ENCODE assay signal across 22 mouse cellular contexts in the genomic region with DNA sequence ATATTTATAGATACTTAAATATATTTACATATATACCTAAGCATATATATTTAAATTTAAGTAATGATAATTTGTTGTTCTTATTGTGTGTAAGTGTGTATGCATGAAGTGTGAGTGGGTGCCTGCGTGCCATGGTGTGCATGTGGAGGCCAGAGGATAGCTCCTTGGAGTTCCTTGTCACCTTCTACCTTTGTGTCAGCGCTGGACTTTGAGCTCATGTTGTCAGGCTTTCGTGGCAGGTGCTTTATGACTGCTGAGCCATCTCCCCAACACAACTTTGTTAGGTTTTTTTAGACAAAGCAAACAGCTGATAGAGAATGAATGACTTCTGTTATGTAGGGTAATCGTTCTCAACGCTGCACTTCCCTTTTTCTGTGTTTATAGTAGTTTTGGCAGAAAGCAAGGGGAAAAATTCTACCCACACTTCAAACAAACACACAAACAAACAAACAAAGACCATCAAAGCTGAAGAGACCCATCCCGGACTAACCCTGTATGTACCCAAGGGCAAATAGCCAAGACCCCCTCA.
DNase-seq lines count a peak whose midpoint lies in the region; ATAC-seq and TF ChIP-seq lines count a peak whose summit lies in the region.
"Had no signal": no experiment of that assay in that cellular context is flagged by ENCODE, and none has a peak within 500 bp of the region (broad histone marks: within the 10 kb centered on the region; RNA-seq: fewer than 3 reads in every experiment).

No protein-coding gene starts in this region.

- ATAC-seq in intestine, embryonic 14.5 days (replicated peaks; ENCODE audit: low FRiP score, low TSS enrichment, low read depth) = 0 out of 2 replicates have a peak, but pooled peaks have one; percentile 36
- peak; percentile 91 for ATAC-seq in intestine, postnatal 0 days
- ATAC-seq: forebrain, embryonic 13.5 days; forebrain, embryonic 16.5 days; Patski had no signal

- H3K4me1 ChIP-seq in intestine, embryonic 14.5 days (replicated peaks; ENCODE audit: control insufficient read depth, insufficient read depth, low read length) = no peaks in the 10 kb centered on the region
- 0 out of 2 replicates have a peak, but pooled peaks cover 4% of the 10 kb centered on the region for H3K4me1 ChIP-seq in intestine, postnatal 0 days (replicated peaks; ENCODE audit: control insufficient read depth, insufficient read depth, low read length)
- peaks cover 7% of the 10 kb centered on the region; the same call in 1 of the 2 replicates for H3K4me1 ChIP-seq in embryonic facial prominence, embryonic 10.5 days
- H3K4me1 ChIP-seq: forebrain, embryonic 10.5 days; forebrain, embryonic 13.5 days; hindbrain, embryonic 12.5 days; hindbrain, embryonic 15.5 days had no signal

- H3K4me2 ChIP-seq in intestine, embryonic 14.5 days (ENCODE audit: low read length) = no peak overlapping the region
- H3K4me2 ChIP-seq in intestine, postnatal 0 days (replicated peaks; ENCODE audit: low read depth) = no peak overlapping the region
- H3K4me2 ChIP-seq: forebrain, embryonic 13.5 days; heart, embryonic 11.5 days; hindbrain, embryonic 12.5 days; hindbrain, embryonic 15.5 days had no signal

- TF ChIP-seq CTCF in intestine, postnatal 0 days (IDR thresholded peaks at IDR 0.05; ENCODE audit: low read depth) = no peak

- no peaks in the 10 kb centered on the region for H3K36me3 ChIP-seq in intestine, embryonic 14.5 days (ENCODE audit: control insufficient read depth, insufficient read depth, low read length)
- no peaks in the 10 kb centered on the region for H3K36me3 ChIP-seq in intestine, postnatal 0 days (ENCODE audit: control insufficient read depth, insufficient read depth)
- no peaks in the 10 kb centered on the region for H3K36me3 ChIP-seq in embryonic facial prominence, embryonic 10.5 days (replicated peaks)
- H3K36me3 ChIP-seq: forebrain, embryonic 10.5 days; hindbrain, embryonic 12.5 days; hindbrain, embryonic 15.5 days had no signal

- no peak for DNase-seq in intestine, embryonic 14.5 days (ENCODE audit: low spot score)
- peak; percentile 68 for DNase-seq in yolk sac, embryonic 10.5 days (ENCODE audit: low spot score)
- DNase-seq in urinary bladder, postnatal 14 days (ENCODE audit: low spot score) = no peak
- no peak for DNase-seq in embryonic facial prominence, embryonic 10.5 days (ENCODE audit: low spot score)
- no peak for DNase-seq in gastrocnemius, postnatal 4 days (ENCODE audit: low spot score in 2 of 2)
- DNase-seq: adrenal gland, postnatal 10 days; adrenal gland, postnatal 36 days; cerebellum, adult 2 months; cerebellum, adult 9-11 months; cerebellum, postnatal 25 days; embryo, embryonic 11 days; gastrocnemius, postnatal 10 days; gastrocnemius, postnatal 36 days; heart, adult 11 months had no signal

- no peak overlapping the region for H3K4me3 ChIP-seq in intestine, embryonic 14.5 days (ENCODE audit: low read depth, low read length)
- no peak overlapping the region for H3K4me3 ChIP-seq in intestine, postnatal 0 days (ENCODE audit: low read depth, low read length)
- no peak overlapping the region for H3K4me3 ChIP-seq in embryonic facial prominence, embryonic 10.5 days
- H3K4me3 ChIP-seq: forebrain, embryonic 10.5 days; forebrain, embryonic 13.5 days; hindbrain, embryonic 12.5 days; hindbrain, embryonic 15.5 days had no signal

- no peaks in the 10 kb centered on the region for H3K9me3 ChIP-seq in intestine, embryonic 14.5 days (ENCODE audit: control insufficient read depth, low read length)
- no peaks in the 10 kb centered on the region for H3K9me3 ChIP-seq in intestine, postnatal 0 days (ENCODE audit: control insufficient read depth)
- H3K9me3 ChIP-seq in embryonic facial prominence, embryonic 10.5 days = no peaks in the 10 kb centered on the region
- H3K9me3 ChIP-seq: forebrain, embryonic 10.5 days; forebrain, embryonic 13.5 days; hindbrain, embryonic 12.5 days; hindbrain, embryonic 15.5 days had no signal

- 68% methylated on average over 6 of the region's 6 CpGs for WGBS in intestine, embryonic 14.5 days
- 33% methylated on average over 6 of the region's 6 CpGs for WGBS in intestine, postnatal 0 days
- 82% methylated on average over 6 of the region's 6 CpGs for WGBS in embryonic facial prominence, embryonic 10.5 days

- no peak overlapping the region for H3K9ac ChIP-seq in intestine, embryonic 14.5 days (ENCODE audit: low read length)
- H3K9ac ChIP-seq in intestine, postnatal 0 days (ENCODE audit: low read depth, low read length) = no peak overlapping the region
- H3K9ac ChIP-seq: forebrain, embryonic 13.5 days; hindbrain, embryonic 12.5 days; hindbrain, embryonic 15.5 days had no signal

- no peaks in the 10 kb centered on the region for H3K27me3 ChIP-seq in intestine, embryonic 14.5 days (replicated peaks; ENCODE audit: control insufficient read depth, insufficient read depth, low read length)
- no peaks in the 10 kb centered on the region for H3K27me3 ChIP-seq in intestine, postnatal 0 days (replicated peaks; ENCODE audit: control insufficient read depth, insufficient read depth, low read length)
- peaks cover 5% of the 10 kb centered on the region; the same call in 1 of the 2 replicates for H3K27me3 ChIP-seq in embryonic facial prominence, embryonic 10.5 days (replicated peaks; ENCODE audit: low read depth, poor library complexity, severe bottlenecking)
- H3K27me3 ChIP-seq: forebrain, embryonic 13.5 days; hindbrain, embryonic 12.5 days; hindbrain, embryonic 15.5 days; Patski had no signal

- H3K27ac ChIP-seq in intestine, embryonic 14.5 days (ENCODE audit: low read depth) = no peak overlapping the region
- peak overlapping the region; percentile 78 for H3K27ac ChIP-seq in intestine, postnatal 0 days (ENCODE audit: low read depth, low read length)
- H3K27ac ChIP-seq in embryonic facial prominence, embryonic 10.5 days (replicated peaks) = no peak overlapping the region
- H3K27ac ChIP-seq: forebrain, embryonic 10.5 days; forebrain, embryonic 13.5 days; hindbrain, embryonic 12.5 days; hindbrain, embryonic 15.5 days had no signal
